Mouse (Mus musculus): ENCODE measurements around the gene Nanos1.

- no peak for TF ChIP-seq PAX5 (IDR thresholded peaks at IDR 0.05; ENCODE audit: low read length)
- no peak for TF ChIP-seq NRF1 (IDR thresholded peaks at IDR 0.05; ENCODE audit: low read depth, low read length)
- no peak for TF ChIP-seq MAX (IDR thresholded peaks at IDR 0.05; ENCODE audit: low read length)
- TF ChIP-seq CHD2 (IDR thresholded peaks at IDR 0.05; ENCODE audit: low read length): no peak
- no peak for TF ChIP-seq EP300 (IDR thresholded peaks at IDR 0.05; ENCODE audit: low read length)
- peak; percentile 67 to 85 for TF ChIP-seq CTCF (conservative IDR thresholded peaks at IDR 0.05 in 1 of 2, IDR thresholded peaks at IDR 0.05 in 1 of 2; ENCODE audit: low read depth in 2 of 2, low read length in 2 of 2)
These were observed 25.4 kb upstream of the Nanos1 start for GRCm38 (mm10) chr19:60730281-60730852.

Measured in CH12.LX (cell line).